Mouse (Mus musculus) neural tube, embryonic 13.5 days (tissue): ENCODE results near the gene Trim3. TPM values are rescaled to one million over a fixed set of nuclear protein-coding genes. Genes with fewer than 3 reads are reported as not detected.

Source experiments
- polyA plus RNA-seq: library from polyadenylated mRNA; unstranded; fragments of >200 nt; fragmentation: Nextera tagmentation; extraction: Ambion mirVana; gene quantifications from 2 replicates; pipeline ENCODE4 v1.2.1, GENCODE M21; 2015

Trim3 gene
- polyA plus RNA-seq, 1 experiment from 2014 or later, result 84.1 TPM

Other genes with a start within 250 kb of the Trim3 start
- 36.7 and 43.2 TPM in 2 replicates for gene Fam160a2, start 233.5 kb downstream of the Trim3 start, polyA plus RNA-seq
- gene Cnga4, start 229.0 kb downstream of the Trim3 start, polyA plus RNA-seq, result 0.20 TPM in 1 of 2 replicates, not detected in the other
- gene Cckbr, start 207.8 kb downstream of the Trim3 start, polyA plus RNA-seq, result 2.1 and 2.5 TPM in 2 replicates
- gene Cavin3, start 151.3 kb downstream of the Trim3 start, polyA plus RNA-seq, result 30.8 and 31.6 TPM in 2 replicates
- gene Smpd1, start 79.2 kb downstream of the Trim3 start, polyA plus RNA-seq, result 62.0 and 71.4 TPM in 2 replicates
- gene Apbb1, start 51.9 kb downstream of the Trim3 start, polyA plus RNA-seq, result 206 and 248 TPM in 2 replicates
- 0.21 and 0.26 TPM in 2 replicates for gene Hpx, start 33.4 kb downstream of the Trim3 start, polyA plus RNA-seq
- gene Timm10b, start 6.5 kb upstream of the Trim3 start, polyA plus RNA-seq, result 166 and 168 TPM in 2 replicates
- gene Arfip2, start 6.8 kb upstream of the Trim3 start, polyA plus RNA-seq, result 81.1 and 82.1 TPM in 2 replicates
- 6.1 and 7.1 TPM in 2 replicates for gene Gm45799, start 7.0 kb upstream of the Trim3 start, polyA plus RNA-seq
- gene Dnhd1, start 17.3 kb upstream of the Trim3 start, polyA plus RNA-seq, result 1.0 and 1.2 TPM in 2 replicates
- gene Ilk, start 103.0 kb upstream of the Trim3 start, polyA plus RNA-seq, result 215 and 225 TPM in 2 replicates
- gene Rrp8, start 103.8 kb upstream of the Trim3 start, polyA plus RNA-seq, result 26.0 and 26.3 TPM in 2 replicates
- 121 TPM in 2 replicates for gene Taf10, start 110.8 kb upstream of the Trim3 start, polyA plus RNA-seq
- gene Tpp1, start 118.7 kb upstream of the Trim3 start, polyA plus RNA-seq, result 48.4 and 49.2 TPM in 2 replicates
- 13.5 and 14.7 TPM in 2 replicates for gene Dchs1, start 154.1 kb upstream of the Trim3 start, polyA plus RNA-seq
- 224 and 230 TPM in 2 replicates for gene Mrpl17, start 177.5 kb upstream of the Trim3 start, polyA plus RNA-seq